Mouse (Mus musculus): ENCODE measurements around the gene Lgr4. TPM values are rescaled to one million over a fixed set of nuclear protein-coding genes. Genes with fewer than 3 reads are reported as not detected.

Lgr4 gene
- polyA plus RNA-seq, 1 experiment from 2014 or later = 4.7 TPM

DNA sequence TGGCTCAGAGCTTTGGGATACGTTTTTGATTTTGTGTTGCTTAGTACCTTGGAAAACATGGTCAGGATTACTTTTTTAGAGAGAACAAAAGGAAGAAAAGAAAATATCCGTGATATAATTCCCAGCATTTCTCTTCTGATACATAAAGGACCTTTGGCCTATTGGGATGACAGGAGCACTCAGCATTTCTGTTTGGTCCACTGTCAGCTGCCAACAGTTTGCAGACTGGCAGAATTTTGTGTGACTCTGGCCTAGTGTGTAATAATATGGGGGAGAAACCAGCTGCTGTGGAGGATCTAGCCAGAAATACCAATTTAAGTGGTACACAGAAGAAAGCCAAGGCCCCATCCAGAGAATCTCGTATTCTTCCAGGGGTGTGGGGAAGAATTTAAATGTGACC, 32.9 kb downstream of the Lgr4 start:
- Histone ChIP-seq H3K4me3 (ENCODE audit: low read depth, low read length) (no peak overlapping the region), H3K27me3 (replicated peaks; ENCODE audit: control insufficient read depth, insufficient read depth, low read length) (peaks cover 74% of the 10 kb centered on the region), H3K4me2 (ENCODE audit: low read length) (no peak overlapping the region), H3K9me3 (replicated peaks; ENCODE audit: control insufficient read depth, low read length) (no peaks in the 10 kb centered on the region), H3K4me1 (ENCODE audit: control insufficient read depth, insufficient read depth, low read length) (peaks cover 2% of the 10 kb centered on the region; the same call in 1 of the 2 replicates), H3K9ac (ENCODE audit: low read length) (no peak overlapping the region), H3K27ac (ENCODE audit: low read depth, low read length) (no peak overlapping the region), H3K36me3 (ENCODE audit: control insufficient read depth, insufficient read depth, low read length) (no peaks in the 10 kb centered on the region)
- ATAC-seq (no peak), DNase-seq (ENCODE audit: low spot score) (no peak)
- WGBS = 64% methylated on average over 3 of the region's 3 CpGs

DNA sequence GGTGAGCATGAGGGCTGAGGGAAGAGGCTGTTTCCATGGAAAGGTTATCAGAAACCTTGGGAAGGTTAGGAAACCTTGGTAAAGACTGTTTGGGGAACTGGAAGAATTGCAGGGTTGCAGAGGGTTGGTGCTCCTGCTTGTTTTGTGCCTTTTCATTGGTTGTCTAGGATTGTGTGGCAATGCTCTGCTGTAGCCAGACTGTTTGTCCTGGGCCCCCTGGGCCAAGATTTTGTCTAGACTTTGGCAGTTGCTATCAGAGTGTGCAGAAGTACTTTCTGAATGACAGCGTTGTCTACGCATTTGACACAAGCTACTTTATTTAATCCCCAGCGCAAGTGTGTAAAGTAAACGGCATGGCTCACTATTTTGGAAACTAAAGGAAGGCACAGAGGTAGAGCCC, 33.6 kb downstream of the Lgr4 start:
- Histone ChIP-seq H3K27me3 (replicated peaks; ENCODE audit: control insufficient read depth, insufficient read depth, low read length) (peaks cover 76% of the 10 kb centered on the region), H3K9ac (ENCODE audit: low read length) (no peak overlapping the region), H3K4me1 (ENCODE audit: control insufficient read depth, insufficient read depth, low read length) (peaks cover 2% of the 10 kb centered on the region; the same call in 1 of the 2 replicates), H3K9me3 (replicated peaks; ENCODE audit: control insufficient read depth, low read length) (no peaks in the 10 kb centered on the region), H3K27ac (ENCODE audit: low read depth, low read length) (no peak overlapping the region), H3K4me3 (ENCODE audit: low read depth, low read length) (no peak overlapping the region), H3K4me2 (ENCODE audit: low read length) (no peak overlapping the region), H3K36me3 (ENCODE audit: control insufficient read depth, insufficient read depth, low read length) (no peaks in the 10 kb centered on the region)
- no peak for DNase-seq (ENCODE audit: low spot score)
- 84% methylated on average over 4 of the region's 4 CpGs for WGBS
- no peak for ATAC-seq

DNA sequence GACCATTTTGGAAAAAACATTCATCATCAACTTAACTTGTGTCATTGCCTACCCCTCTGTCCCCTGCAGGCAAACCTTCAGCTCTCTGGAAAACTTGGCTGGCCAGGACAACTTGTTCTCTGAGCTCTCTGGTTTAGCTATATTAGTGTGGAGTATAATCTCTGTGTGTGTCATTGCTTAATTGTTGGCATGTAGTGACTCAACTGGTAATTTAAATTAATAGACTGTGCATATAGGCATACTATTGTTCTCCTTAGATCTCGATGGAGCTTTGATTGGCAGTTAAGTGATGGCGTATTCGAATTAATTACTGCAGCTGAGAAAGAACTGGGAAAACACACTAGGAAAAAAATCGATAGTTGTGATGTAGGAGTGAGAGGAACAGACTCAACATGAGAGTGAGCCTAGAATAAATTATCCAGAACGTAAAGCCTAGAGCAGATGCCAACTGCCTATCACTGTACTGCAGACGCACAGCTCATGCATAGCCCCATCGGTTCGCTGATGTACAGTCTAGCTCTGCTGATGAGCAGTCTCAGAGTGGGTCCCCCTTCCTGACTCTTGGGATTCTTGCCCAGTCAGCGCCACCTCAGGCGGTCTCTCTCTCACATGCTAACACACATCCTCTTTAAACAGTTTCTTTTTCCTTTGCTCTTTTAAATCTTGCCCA, 35.7 kb downstream of the Lgr4 start:
- 24% methylated on average over 10 of the region's 10 CpGs for WGBS
- Histone ChIP-seq H3K4me2 (ENCODE audit: low read length) (no peak overlapping the region), H3K27me3 (replicated peaks; ENCODE audit: control insufficient read depth, insufficient read depth, low read length) (peaks cover 78% of the 10 kb centered on the region), H3K4me3 (ENCODE audit: low read depth, low read length) (no peak overlapping the region), H3K36me3 (ENCODE audit: control insufficient read depth, insufficient read depth, low read length) (no peaks in the 10 kb centered on the region), H3K9ac (ENCODE audit: low read length) (no peak overlapping the region), H3K9me3 (replicated peaks; ENCODE audit: control insufficient read depth, low read length) (no peaks in the 10 kb centered on the region), H3K27ac (ENCODE audit: low read depth, low read length) (no peak overlapping the region), H3K4me1 (ENCODE audit: control insufficient read depth, insufficient read depth, low read length) (peaks cover 2% of the 10 kb centered on the region; the same call in 1 of the 2 replicates)
- ATAC-seq = peak; percentile 96
- peak; percentile 88 for DNase-seq (ENCODE audit: low spot score)

DNA sequence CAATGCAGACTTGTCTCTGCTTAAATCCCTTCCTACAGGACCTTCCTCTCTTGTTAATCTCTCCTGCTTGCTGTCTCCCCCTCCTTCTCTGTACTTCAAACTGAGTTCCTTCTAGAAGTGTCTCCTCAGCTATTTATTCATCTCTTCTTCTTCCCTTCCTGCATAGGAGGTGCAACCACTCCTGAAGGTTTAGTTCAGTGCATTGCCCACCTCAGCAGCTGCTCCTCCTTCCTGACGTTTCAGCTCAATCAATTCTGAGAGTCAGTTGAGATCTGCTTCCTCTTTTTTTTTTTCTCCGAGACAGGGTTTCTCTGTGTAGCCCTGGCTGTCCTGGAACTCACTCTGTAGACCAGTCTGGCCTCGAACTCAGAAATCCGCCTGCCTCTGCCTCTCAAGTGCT, 36.4 kb downstream of the Lgr4 start:
- Histone ChIP-seq H3K36me3 (ENCODE audit: control insufficient read depth, insufficient read depth, low read length) (no peaks in the 10 kb centered on the region), H3K27ac (ENCODE audit: low read depth, low read length) (no peak overlapping the region), H3K9ac (ENCODE audit: low read length) (no peak overlapping the region), H3K27me3 (replicated peaks; ENCODE audit: control insufficient read depth, insufficient read depth, low read length) (peaks cover 80% of the 10 kb centered on the region), H3K4me2 (ENCODE audit: low read length) (no peak overlapping the region), H3K4me3 (ENCODE audit: low read depth, low read length) (no peak overlapping the region), H3K4me1 (ENCODE audit: control insufficient read depth, insufficient read depth, low read length) (peaks cover 2% of the 10 kb centered on the region; the same call in 1 of the 2 replicates), H3K9me3 (replicated peaks; ENCODE audit: control insufficient read depth, low read length) (no peaks in the 10 kb centered on the region)
- ATAC-seq (no peak), DNase-seq (ENCODE audit: low spot score) (no peak)
- WGBS = 86% methylated on average over 4 of the region's 4 CpGs

DNA sequence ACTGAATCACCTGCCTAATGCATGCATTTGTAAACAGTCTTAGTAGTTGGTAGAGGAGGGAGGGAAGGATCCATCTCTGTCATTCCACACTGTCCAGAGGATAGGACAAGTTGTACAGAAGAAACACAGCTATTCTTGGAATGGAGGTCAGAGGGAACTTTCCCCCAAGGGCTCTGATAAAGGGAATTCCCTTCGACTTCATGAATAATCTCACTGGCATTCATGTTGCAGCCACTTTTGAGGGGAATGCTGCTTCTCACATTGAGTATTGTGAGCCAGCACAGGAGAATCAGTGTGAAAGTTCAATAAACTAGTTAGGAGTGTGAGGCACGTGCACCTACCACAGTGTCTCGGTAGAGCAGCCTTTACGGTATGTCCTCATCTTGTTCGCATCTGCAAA, 37.6 kb downstream of the Lgr4 start:
- ATAC-seq = no peak
- no peak overlapping the region for H3K4me2 ChIP-seq (ENCODE audit: low read length)

DNA sequence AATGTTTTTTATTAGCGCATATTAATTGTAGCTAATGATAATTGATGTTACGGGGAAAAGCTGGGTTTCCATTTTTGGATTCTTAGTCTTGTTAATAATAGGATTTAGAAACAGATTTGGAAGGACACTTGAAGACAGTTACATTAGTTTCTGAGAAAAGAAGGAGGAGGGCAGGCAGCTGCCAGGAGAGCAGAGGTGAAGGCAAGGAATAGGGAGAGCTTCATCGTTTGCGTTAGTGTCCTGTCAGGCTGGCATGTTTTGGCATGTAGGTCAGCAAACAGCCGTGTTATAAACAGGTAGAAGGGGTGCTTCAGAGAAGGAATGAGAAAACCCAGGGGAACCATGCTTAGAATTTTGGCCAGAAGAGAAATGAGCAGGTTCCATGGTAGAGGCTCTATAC, 38.5 kb downstream of the Lgr4 start:
- Histone ChIP-seq H3K4me1 (ENCODE audit: control insufficient read depth, insufficient read depth, low read length) (peaks cover 7% of the 10 kb centered on the region; the same call in 1 of the 2 replicates), H3K4me2 (ENCODE audit: low read length) (no peak overlapping the region), H3K9me3 (replicated peaks; ENCODE audit: control insufficient read depth, low read length) (no peaks in the 10 kb centered on the region), H3K27me3 (replicated peaks; ENCODE audit: control insufficient read depth, insufficient read depth, low read length) (peaks cover 71% of the 10 kb centered on the region), H3K9ac (ENCODE audit: low read length) (no peak overlapping the region), H3K4me3 (ENCODE audit: low read depth, low read length) (no peak overlapping the region), H3K36me3 (ENCODE audit: control insufficient read depth, insufficient read depth, low read length) (no peaks in the 10 kb centered on the region), H3K27ac (ENCODE audit: low read depth, low read length) (no peak overlapping the region)
- no peak for DNase-seq (ENCODE audit: low spot score)
- ATAC-seq = no peak
- 85% methylated on average over 5 of the region's 5 CpGs for WGBS

More for the DNA sequence above, 37.6 kb downstream of the Lgr4 start:
- WGBS = 71% methylated on average over 5 of the region's 5 CpGs
- Histone ChIP-seq H3K9ac (ENCODE audit: low read length) (no peak overlapping the region), H3K4me3 (ENCODE audit: low read depth, low read length) (no peak overlapping the region), H3K4me1 (ENCODE audit: control insufficient read depth, insufficient read depth, low read length) (peaks cover 4% of the 10 kb centered on the region; the same call in 1 of the 2 replicates), H3K36me3 (ENCODE audit: control insufficient read depth, insufficient read depth, low read length) (no peaks in the 10 kb centered on the region), H3K9me3 (replicated peaks; ENCODE audit: control insufficient read depth, low read length) (no peaks in the 10 kb centered on the region), H3K27ac (ENCODE audit: low read depth, low read length) (no peak overlapping the region), H3K27me3 (replicated peaks; ENCODE audit: control insufficient read depth, insufficient read depth, low read length) (peaks cover 77% of the 10 kb centered on the region)
- DNase-seq (ENCODE audit: low spot score) = no peak

DNA sequence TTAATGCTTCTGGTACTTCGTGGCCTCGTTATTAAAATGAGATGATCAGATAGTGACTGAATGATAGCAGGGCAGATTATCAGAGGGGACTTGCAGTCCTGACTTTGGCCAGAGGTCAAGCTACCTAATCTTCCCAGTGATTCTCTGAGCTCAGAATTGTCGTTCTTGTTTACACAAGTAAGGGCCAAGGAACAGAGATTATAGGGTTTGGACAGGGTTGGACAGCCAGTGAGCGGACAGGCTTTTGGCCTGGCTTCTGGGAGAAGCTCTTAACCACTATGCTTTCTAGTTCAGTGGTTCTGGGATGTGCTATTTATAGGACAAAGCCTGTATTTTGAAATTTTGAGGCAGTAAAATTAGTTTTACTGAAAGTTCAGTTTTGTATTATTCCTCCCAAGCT, 39.3 kb downstream of the Lgr4 start:
- no peak overlapping the region for H3K4me3 ChIP-seq (ENCODE audit: low read depth, low read length)
- no peak for DNase-seq (ENCODE audit: low spot score)
- whole genome bisulfite sequencing = 76% methylated on average over 4 of the region's 4 CpGs
- no peak for ATAC-seq
- no peak overlapping the region for H3K9ac ChIP-seq (ENCODE audit: low read length)
- H3K27ac ChIP-seq (ENCODE audit: low read depth, low read length) = no peak overlapping the region
- H3K27me3 ChIP-seq (replicated peaks; ENCODE audit: control insufficient read depth, insufficient read depth, low read length) = peaks cover 62% of the 10 kb centered on the region
- peaks cover 9% of the 10 kb centered on the region; the same call in 1 of the 2 replicates for H3K4me1 ChIP-seq (ENCODE audit: control insufficient read depth, insufficient read depth, low read length)
- H3K4me2 ChIP-seq (ENCODE audit: low read length) = no peak overlapping the region
- no peaks in the 10 kb centered on the region for H3K9me3 ChIP-seq (replicated peaks; ENCODE audit: control insufficient read depth, low read length)
- no peaks in the 10 kb centered on the region for H3K36me3 ChIP-seq (ENCODE audit: control insufficient read depth, insufficient read depth, low read length)

DNA sequence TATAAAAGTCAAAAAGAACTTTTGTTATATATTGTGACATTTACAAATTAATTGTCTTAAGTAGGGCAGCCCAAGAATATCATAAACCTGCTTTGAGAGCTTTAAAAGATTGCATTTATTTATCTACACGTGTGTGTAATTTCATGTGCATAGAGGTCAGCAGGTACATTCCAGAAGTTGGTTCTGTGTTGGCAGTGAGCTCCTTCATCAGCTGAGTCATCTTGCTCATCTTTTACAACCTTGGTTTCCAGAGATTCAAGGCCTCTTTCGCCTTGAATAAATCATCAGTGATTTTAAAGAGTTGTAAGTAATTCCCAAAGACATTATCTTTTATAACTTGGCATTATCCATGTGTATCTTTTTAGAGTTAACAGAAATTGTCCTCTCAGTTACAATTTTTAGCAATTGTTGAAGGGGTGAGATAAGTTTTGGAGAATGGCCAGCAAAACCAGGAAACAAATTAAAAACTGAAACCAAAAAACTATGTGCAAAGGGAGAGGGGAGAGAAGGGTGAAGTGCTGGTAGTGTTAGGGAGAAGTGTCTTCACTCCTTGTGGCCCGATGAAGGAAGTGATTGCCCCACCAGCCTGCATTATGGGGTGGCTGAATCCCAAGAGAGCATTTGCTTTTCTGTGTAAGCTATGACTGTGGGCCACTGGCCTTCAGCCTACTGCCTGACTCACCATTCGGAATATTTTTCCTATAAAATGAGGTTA, 41.4 kb downstream of the Lgr4 start:
- peaks cover 60% of the 10 kb centered on the region for H3K27me3 ChIP-seq (replicated peaks; ENCODE audit: control insufficient read depth, insufficient read depth, low read length)
- peaks cover 6% of the 10 kb centered on the region; the same call in 1 of the 2 replicates for H3K4me1 ChIP-seq (ENCODE audit: control insufficient read depth, insufficient read depth, low read length)
- ATAC-seq = no peak
- no peak for DNase-seq (ENCODE audit: low spot score)
- no peak overlapping the region for H3K27ac ChIP-seq (ENCODE audit: low read depth, low read length)
- no peaks in the 10 kb centered on the region for H3K36me3 ChIP-seq (ENCODE audit: control insufficient read depth, insufficient read depth, low read length)
- H3K9ac ChIP-seq (ENCODE audit: low read length) = no peak overlapping the region
- no peak overlapping the region for H3K4me3 ChIP-seq (ENCODE audit: low read depth, low read length)
- no peaks in the 10 kb centered on the region for H3K9me3 ChIP-seq (replicated peaks; ENCODE audit: control insufficient read depth, low read length)
- 89% methylated on average over 4 of the region's 4 CpGs for WGBS
- no peak overlapping the region for H3K4me2 ChIP-seq (ENCODE audit: low read length)
